Mouse (Mus musculus): Measurements from ENCODE around the gene Cwc22.

DNA sequence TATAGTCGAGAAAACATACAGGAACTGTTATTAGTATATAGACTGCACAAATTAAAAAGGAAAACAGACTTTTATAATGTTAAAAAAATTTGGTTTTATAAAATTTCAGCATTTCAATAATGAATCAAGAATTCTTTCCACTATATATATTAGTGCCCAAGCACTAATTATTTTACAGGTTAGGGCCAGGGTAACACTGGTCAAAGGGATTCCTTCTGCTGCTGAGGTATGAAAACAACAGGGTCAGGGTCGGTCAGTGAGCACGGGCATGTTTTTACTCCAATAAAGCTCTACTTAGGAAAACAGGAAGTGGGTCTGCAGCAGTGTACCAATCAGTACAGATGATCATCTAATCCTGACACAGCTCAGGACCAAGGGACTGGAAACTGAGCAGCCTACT, 36.0 kb downstream of the Cwc22 start:
- no peak for TF ChIP-seq CTCF (IDR thresholded peaks at IDR 0.05)
- TF ChIP-seq EP300 (IDR thresholded peaks at IDR 0.05): no peak

Data from lung, postnatal 0 days (tissue).